In the genomic region with DNA sequence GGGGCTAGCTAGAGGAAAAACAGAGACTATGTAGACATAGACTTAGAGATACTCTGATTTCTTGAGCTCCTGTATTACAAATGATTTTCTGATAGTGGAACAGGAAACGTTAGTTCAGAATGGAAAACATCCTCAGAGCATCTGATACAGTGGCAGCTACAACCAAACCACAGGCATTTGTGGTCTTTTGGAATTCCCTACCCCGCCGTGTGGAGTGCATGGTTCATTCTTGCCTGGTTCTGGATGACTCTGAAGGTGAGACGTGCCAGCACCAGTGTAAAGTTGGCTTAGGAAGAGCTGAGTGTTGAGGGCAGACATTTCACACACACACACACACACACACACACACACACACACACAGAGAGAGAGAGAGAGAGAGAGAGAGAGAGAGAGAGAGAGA, we compare ENCODE assay signal across 22 mouse cellular contexts. TPM values are rescaled to one million over a fixed set of nuclear protein-coding genes. Genes with fewer than 3 reads are reported as not detected.
DNase-seq lines count a peak whose midpoint lies in the region; ATAC-seq lines count a peak whose summit lies in the region.
"Had no signal": no experiment of that assay in that cellular context is flagged by ENCODE, and none has a peak within 500 bp of the region (broad histone marks: within the 10 kb centered on the region; RNA-seq: fewer than 3 reads in every experiment).

No protein-coding gene starts in this region.

- DNase-seq in 3134 (ENCODE audit: extremely low read depth, insufficient read length, low spot score) (peak; percentile 43), 3T3-L1 (ENCODE audit: low read depth, low spot score) (peak; percentile 60), NIH3T3 (ENCODE audit: low read depth) (peak; percentile 22), MN1 (ENCODE audit: low spot score) (no peak)
- DNase-seq: adrenal gland, adult 8-10 months; adrenal gland, postnatal 14 days; adrenal gland, postnatal 36 days; cerebellum, adult 11-12 months; cerebellum, adult 2 months; cerebellum, adult 9-10 months; cerebellum, postnatal 10 days; cerebellum, postnatal 36 days; embryo, embryonic 11 days had no signal

- no peak overlapping the region for H3K9ac ChIP-seq in forebrain, embryonic 12.5 days
- H3K9ac ChIP-seq: embryonic facial prominence, embryonic 12.5 days; embryonic facial prominence, embryonic 15.5 days had no signal

- H3K27me3 ChIP-seq in forebrain, embryonic 12.5 days = no peaks in the 10 kb centered on the region
- H3K27me3 ChIP-seq: embryonic facial prominence, embryonic 12.5 days; embryonic facial prominence, embryonic 15.5 days had no signal

- no peaks in the 10 kb centered on the region for H3K4me1 ChIP-seq in forebrain, embryonic 12.5 days
- H3K4me1 ChIP-seq: embryonic facial prominence, embryonic 12.5 days; embryonic facial prominence, embryonic 15.5 days had no signal

- 80% methylated on average over 4 of the region's 4 CpGs for WGBS in forebrain, embryonic 12.5 days

- no peaks in the 10 kb centered on the region for H3K36me3 ChIP-seq in forebrain, embryonic 12.5 days (replicated peaks)
- H3K36me3 ChIP-seq: embryonic facial prominence, embryonic 12.5 days; embryonic facial prominence, embryonic 15.5 days had no signal

- H3K9me3 ChIP-seq in forebrain, embryonic 12.5 days = no peaks in the 10 kb centered on the region
- H3K9me3 ChIP-seq: embryonic facial prominence, embryonic 12.5 days; embryonic facial prominence, embryonic 15.5 days had no signal

- no peak for ATAC-seq in inflammation-experienced regulatory T-cells, adult 6 months
- no peak for ATAC-seq in forebrain, embryonic 12.5 days (ENCODE audit: low FRiP score)
- ATAC-seq: activated CD4-positive, CD25-positive, alpha-beta regulatory T cell, adult 4 months; forebrain, embryonic 14.5 days; forebrain, embryonic 16.5 days; Patski had no signal

- no peak overlapping the region for H3K4me2 ChIP-seq in forebrain, embryonic 12.5 days
- H3K4me2 ChIP-seq: embryonic facial prominence, embryonic 12.5 days; embryonic facial prominence, embryonic 15.5 days had no signal

- H3K4me3 ChIP-seq in forebrain, embryonic 12.5 days (replicated peaks) = no peak overlapping the region
- H3K4me3 ChIP-seq: embryonic facial prominence, embryonic 12.5 days; embryonic facial prominence, embryonic 15.5 days; erythroblast, embryonic 14.5 days had no signal

- H3K27ac ChIP-seq in forebrain, embryonic 12.5 days = no peak overlapping the region
- H3K27ac ChIP-seq: embryonic facial prominence, embryonic 12.5 days; embryonic facial prominence, embryonic 15.5 days had no signal

RNA-seq across cellular contexts. Expression of a gene that starts 12.8 kb away (rescaled TPM):
- under 1 TPM in 1 of 3 experiments, not detected in 2; 0.20 TPM for polyA plus RNA-seq in inflammation-experienced regulatory T-cells, adult 6 months (2017; shearing (Covaris generic))
- 0.19 and 0.47 TPM in 2 replicates for polyA plus RNA-seq in forebrain, embryonic 12.5 days (2016; fragmentation: Nextera tagmentation; extraction: Ambion mirVana)

RNA-seq across cellular contexts. Expression of a gene that starts 38.5 kb away (rescaled TPM):
- polyA plus RNA-seq in inflammation-experienced regulatory T-cells, adult 6 months (2017; shearing (Covaris generic)) = 1 to 10 TPM; 5.8 to 9.5 (median 6.9) TPM
- polyA plus RNA-seq in forebrain, embryonic 12.5 days (2016; fragmentation: Nextera tagmentation; extraction: Ambion mirVana) = 12.5 and 13.8 TPM in 2 replicates
